Mouse (Mus musculus): ENCODE results near the gene Mfsd11.

GRCm38 (mm10) chr11:116847187-116848085 is 4.8 kb upstream of the Mfsd11 start:
- TF ChIP-seq CTCF (IDR thresholded peaks at IDR 0.05; ENCODE audit: borderline replicate concordance, extremely low read depth, insufficient read depth, insufficient read length): no peak
- TF ChIP-seq POLR2A (IDR thresholded peaks at IDR 0.05; ENCODE audit: borderline replicate concordance, extremely low read depth, insufficient read depth, insufficient read length, poor library complexity, severe bottlenecking): no peak
